Mouse (Mus musculus): ENCODE results near the gene Gm10487. TPM values are rescaled to one million over a fixed set of nuclear protein-coding genes. Genes with fewer than 3 reads are reported as not detected.

Gm10487 gene
- polyA plus RNA-seq (2015; fragmentation: Nextera tagmentation; extraction: Ambion mirVana): not detected in 2 replicates

DNA sequence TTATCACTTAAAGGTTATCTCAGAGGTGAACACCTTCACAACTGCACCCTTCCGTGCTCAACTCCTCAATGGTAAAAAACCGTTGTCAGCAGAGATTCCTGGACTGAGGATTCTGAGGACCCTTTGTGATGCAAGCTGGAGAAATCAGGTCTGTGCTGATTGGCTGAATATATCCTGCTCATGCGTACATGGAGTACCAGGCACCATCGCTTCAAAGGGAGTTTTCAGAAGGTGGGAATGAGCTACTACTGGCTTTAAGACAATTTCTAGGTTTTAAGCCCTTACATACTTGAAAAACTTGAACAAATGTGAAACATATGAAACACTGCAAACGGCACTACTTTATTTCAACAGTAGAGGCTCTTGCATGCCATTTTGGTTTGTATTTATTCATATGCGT lies at the start of gene Gm10487:
Gene Gm10487, minus strand, starts transcription at position 101 of the 400 bp plus-strand sequence.

Data from adrenal gland, postnatal 0 days (tissue).